Mouse (Mus musculus): ENCODE data around the gene Cfap299. TPM values are rescaled to one million over a fixed set of nuclear protein-coding genes. Genes with fewer than 3 reads are reported as not detected.
"Not testable (repeated sequence)": the region's sequence is repeated elsewhere in the genome, so short reads cannot be mapped to it uniquely, and the experiment has no call there.

The Cfap299 gene
- polyA plus RNA-seq, 1 experiment, result not detected

DNA sequence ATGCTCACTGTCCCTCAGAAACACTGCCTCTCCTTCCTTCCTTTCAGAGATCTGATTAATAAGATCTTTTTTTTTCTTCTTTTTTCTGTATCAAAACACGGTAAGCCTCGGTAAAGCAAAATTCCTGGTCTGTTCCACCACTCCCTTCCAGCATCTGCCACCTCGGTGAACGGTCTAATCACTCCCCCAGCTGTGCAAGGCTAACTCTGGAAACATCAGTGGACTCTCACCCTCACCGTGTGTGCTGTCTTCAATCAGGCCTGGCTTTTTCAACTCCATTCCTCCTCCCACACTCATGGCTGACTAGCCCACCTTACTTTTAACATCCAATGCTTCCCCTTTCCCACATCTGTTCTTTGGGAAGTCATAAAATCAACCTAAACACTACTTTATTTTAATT, 221.2 kb downstream of the Cfap299 start:
- Histone ChIP-seq H3K4me1 (ENCODE audit: control insufficient read depth, insufficient read depth, insufficient read length, low read length) (no peaks in the 10 kb centered on the region), H3K4me3 (ENCODE audit: insufficient read depth, low read depth, low read length) (no peak overlapping the region), H3K27ac (replicated peaks; ENCODE audit: low read depth, low read length) (no peak overlapping the region)

DNA sequence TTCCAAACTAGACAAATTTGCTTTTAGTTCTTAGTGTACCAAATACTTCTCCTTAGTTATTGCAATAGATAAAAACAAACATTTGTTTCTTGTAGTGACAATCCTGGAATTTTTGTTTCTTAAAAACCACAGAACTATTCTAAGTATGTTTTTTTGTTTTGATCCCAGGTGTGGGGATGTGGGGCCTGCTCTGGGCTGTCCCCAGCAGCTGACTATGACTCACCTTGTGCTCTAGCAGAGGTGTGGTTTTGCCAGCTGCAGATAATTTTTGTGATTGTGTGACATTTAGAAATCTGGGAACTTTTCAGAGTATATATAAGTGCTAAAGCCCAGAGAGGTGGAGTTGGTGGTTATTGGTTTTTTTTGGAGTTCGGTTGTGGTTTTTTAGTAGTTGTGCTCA, 221.8 kb downstream of the Cfap299 start:
- no peak overlapping the region for H3K4me3 ChIP-seq (ENCODE audit: insufficient read depth, low read depth, low read length)

DNA sequence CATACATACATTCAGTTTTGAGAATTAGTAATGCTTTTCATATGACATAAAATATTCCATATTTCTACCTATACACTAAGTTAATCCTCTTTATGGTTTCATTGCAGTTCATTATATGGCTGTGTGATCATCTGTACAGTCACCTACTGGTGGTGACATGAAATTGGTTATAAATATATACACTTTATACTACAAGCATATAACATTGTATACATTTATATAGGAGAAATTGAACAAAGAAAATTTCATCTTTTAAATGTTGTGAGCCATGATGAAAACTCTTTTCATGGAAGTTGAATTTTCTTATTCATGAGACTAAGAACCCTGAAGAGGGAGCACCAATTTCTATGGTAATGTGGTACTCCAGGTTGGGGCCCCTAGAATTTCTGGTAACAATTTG, 223.3 kb downstream of the Cfap299 start, which contains the start of gene Gm11111:
TSS of gene Gm11111 (plus strand) at position 301 of the 400 bp plus-strand sequence.
- Histone ChIP-seq H3K4me1 (ENCODE audit: control insufficient read depth, insufficient read depth, insufficient read length, low read length) (no peaks in the 10 kb centered on the region), H3K4me3 (ENCODE audit: insufficient read depth, low read depth, low read length) (no peak within 1 kb of the TSS), H3K27ac (replicated peaks; ENCODE audit: low read depth, low read length) (no peak within 1 kb of the TSS)

More for the DNA sequence above, 221.8 kb downstream of the Cfap299 start:
- H3K27ac ChIP-seq (replicated peaks; ENCODE audit: low read depth, low read length), result no peak overlapping the region
- H3K4me1 ChIP-seq (ENCODE audit: control insufficient read depth, insufficient read depth, insufficient read length, low read length), result no peaks in the 10 kb centered on the region

DNA sequence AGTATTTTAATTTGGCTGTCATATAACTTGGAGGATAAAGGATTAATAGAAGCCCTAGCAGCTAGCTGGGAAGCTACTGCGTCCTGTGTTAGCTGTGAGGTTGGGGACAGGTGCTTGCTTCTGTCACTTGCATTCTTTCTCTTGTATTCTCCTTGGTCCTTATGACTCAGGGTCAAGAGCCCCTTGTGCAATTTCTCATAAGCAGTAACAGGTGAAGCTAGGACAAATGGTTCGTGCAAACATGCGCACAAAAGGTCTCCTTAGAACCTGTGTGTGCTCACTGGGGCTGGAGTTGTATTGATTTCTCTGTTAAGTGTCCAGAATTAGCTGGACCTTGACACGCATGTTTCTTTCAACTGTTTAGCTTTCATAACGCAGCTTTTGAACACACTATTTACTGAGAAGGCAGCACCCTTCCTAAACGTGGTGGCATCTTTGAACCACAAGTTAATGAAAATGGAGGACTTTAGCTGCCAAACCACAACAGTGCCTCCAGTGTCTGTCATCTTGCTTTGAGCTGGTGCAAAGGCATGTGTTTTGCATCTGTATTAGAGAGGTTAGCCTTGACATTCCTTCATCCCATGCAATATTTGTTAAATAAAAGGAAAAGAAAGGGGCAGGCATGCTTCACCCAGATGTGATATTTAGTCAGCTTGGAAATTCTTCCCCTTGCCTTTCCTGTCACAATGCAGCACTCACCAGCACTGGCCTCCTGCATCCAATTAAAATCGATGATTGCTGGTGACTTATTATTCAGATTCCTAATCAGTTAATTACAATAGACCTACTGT, 223.9 kb downstream of the Cfap299 start:
- no peak overlapping the region for H3K4me3 ChIP-seq (ENCODE audit: insufficient read depth, low read depth, low read length)
- no peak overlapping the region for H3K27ac ChIP-seq (replicated peaks; ENCODE audit: low read depth, low read length)
- H3K4me1 ChIP-seq (ENCODE audit: control insufficient read depth, insufficient read depth, insufficient read length, low read length), result no peaks in the 10 kb centered on the region

DNA sequence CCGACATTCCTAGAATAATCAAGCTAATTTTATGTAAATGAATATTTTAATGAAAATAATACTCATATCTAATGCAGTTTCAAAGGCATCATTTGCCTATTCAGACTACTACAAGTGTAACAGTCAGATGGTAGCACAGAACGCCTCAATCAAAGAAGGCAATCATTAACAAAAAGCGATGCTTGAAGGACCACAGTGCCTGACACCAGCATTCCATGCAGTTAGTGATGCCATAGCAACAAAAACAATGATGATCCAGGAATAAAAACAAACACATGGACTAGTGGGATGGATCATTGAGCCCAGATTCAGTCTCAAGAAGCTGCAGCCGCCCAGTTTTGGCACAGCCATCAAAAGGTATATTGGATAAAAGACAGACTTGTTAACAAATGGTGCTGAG, 232.2 kb downstream of the Cfap299 start:
- Histone ChIP-seq H3K4me3 (ENCODE audit: insufficient read depth, low read depth, low read length) (no peak overlapping the region), H3K4me1 (ENCODE audit: control insufficient read depth, insufficient read depth, insufficient read length, low read length) (no peaks in the 10 kb centered on the region), H3K27ac (replicated peaks; ENCODE audit: low read depth, low read length) (no peak overlapping the region)

DNA sequence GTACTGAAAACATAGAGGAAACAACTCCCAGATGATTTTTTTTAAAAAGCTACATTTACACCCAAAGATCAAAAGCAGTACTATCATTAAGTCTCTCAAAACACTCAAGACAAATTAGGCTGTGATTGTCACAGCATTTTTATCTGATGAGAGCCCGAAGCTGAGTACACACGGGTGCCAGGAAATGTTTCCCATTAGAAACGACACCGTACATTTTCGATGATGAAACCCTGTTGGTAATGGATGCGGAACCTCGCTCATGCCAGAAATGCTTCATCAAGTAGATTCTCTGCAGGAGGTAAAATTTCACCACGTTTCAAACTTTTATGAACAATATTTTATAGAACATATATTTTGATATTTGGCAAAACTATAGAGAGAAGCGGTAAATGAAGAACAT, 233.7 kb downstream of the Cfap299 start:
- Histone ChIP-seq H3K4me3 (ENCODE audit: insufficient read depth, low read depth, low read length) (no peak overlapping the region), H3K27ac (replicated peaks; ENCODE audit: low read depth, low read length) (no peak overlapping the region), H3K4me1 (ENCODE audit: control insufficient read depth, insufficient read depth, insufficient read length, low read length) (no peaks in the 10 kb centered on the region)

DNA sequence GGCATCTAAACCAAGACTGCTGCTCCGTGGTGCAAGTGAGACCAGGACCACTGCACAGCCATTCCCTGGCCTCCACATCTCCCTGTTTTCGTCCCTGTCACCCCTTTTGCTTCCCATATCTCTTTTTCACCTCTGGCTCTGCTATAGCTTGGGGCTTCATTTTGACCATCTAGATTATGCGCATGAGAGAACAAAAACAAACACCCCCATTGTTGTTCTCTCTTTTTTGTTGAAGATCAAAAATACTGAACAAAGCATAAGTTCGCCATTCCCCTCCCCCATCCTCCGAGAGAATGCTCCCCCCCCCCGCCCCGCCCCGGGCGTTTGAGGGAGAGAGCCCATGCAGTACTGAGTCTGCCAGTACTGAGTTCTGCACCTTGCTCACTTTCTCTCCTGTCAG, 234.7 kb downstream of the Cfap299 start:
- Histone ChIP-seq H3K4me3 (ENCODE audit: insufficient read depth, low read depth, low read length) (no peak overlapping the region), H3K4me1 (ENCODE audit: control insufficient read depth, insufficient read depth, insufficient read length, low read length) (no peaks in the 10 kb centered on the region), H3K27ac (replicated peaks; ENCODE audit: low read depth, low read length) (no peak overlapping the region)

DNA sequence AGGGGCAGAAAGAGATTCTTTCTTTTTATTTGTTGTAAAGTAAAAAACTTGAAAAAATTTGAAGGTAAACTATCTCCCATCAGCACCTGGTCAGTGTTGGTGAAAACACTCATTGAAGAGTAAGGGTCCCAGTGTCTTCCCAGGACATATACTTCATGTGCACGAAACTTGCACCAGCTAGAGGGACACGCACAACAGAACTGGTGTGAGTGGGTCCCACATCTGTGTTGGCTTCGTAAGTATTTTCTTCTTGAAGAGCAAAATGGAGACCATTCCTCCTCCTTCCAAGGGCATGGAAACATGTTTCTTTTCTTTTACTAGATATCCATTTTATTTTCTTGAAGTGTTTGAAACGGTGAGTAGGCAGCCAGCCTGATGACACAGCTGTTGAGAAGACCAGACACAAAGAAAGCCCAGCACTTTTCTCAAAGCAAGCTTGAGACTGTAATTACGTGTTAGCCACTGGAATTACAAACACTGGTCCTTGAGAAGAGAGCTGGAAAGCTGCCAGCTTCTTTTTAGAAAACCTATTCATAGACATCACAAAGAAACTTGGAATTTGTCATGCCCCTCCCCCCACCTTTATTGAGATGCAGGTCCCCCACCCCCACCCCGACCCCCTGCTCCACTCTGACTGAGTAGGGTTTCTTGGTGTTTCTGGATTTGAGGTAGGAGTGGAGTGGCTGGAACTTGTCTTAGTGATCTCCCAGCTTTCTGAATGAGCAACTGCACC, 237.5 kb downstream of the Cfap299 start:
- no peak overlapping the region for H3K4me3 ChIP-seq (ENCODE audit: insufficient read depth, low read depth, low read length)
- H3K4me1 ChIP-seq (ENCODE audit: control insufficient read depth, insufficient read depth, insufficient read length, low read length), result no peaks in the 10 kb centered on the region
- H3K27ac ChIP-seq (replicated peaks; ENCODE audit: low read depth, low read length), result no peak overlapping the region

DNA sequence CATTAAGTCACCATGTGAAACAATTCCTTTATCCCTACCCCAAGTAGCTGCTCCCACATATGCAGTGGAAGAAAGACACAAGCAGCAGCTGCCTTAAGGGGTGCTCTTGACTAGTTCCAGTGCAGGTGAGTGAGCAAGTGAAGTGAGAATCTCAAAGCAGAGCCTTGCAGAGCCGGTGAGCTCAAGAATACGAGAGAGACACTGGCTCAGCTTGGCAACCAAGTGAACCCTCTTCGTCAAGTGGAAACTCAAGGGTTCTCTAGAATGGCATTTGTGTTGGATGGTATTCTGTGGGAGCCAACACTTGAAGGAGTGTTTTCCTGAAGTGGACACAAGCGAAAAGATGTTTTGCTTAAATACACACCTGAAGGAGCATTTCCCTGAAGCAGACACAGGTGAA, 239.4 kb downstream of the Cfap299 start:
- Histone ChIP-seq H3K4me1 (ENCODE audit: control insufficient read depth, insufficient read depth, insufficient read length, low read length) (no peaks in the 10 kb centered on the region), H3K4me3 (ENCODE audit: insufficient read depth, low read depth, low read length) (no peak overlapping the region), H3K27ac (replicated peaks; ENCODE audit: low read depth, low read length) (no peak overlapping the region)

DNA sequence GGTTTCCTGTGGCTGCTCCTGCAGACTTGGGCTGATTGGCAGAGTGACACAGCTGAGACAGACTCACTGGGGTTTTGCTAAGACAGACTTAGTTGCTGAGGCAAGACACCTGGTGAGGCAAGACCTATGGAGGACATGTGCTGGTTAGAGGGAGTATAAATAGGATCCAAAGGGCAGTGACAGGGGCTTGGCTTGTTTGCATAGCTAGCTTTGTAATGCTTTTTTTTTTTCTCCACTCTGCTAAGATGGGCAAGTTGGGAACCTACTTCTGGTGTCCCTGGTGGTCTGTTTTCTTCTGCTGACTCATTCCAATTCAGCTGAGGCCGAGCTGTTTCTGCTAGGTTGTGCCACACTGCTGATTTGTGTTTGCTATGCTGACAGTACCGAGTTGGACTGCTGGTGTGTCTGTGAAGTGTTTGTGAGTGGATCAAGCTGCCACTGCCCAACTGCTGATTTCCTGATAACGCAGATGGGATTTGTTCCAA, 240.0 kb downstream of the Cfap299 start:
- Histone ChIP-seq H3K4me1 (ENCODE audit: control insufficient read depth, insufficient read depth, insufficient read length, low read length) (no peaks in the 10 kb centered on the region), H3K4me3 (ENCODE audit: insufficient read depth, low read depth, low read length) (no peak overlapping the region), H3K27ac (replicated peaks; ENCODE audit: low read depth, low read length) (no peak overlapping the region)

DNA sequence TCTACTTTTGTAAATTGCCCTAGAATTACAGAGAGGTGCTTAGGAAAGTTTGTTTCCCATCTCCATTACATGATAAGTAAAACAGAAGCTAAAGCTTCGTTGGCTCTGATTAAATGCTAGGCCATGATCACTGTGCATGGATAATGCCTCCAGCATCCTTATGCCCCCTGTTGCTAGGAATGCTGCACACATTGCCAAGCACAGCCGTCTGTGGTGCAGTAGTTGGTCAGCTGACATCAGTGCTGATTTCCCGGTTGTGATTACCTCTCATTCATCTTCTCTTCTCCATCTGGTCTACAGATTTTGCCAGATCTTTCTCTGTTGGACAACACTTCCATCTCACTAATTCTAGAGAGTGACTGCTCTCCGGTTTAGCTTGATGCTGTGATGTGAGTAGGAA, 243.3 kb downstream of the Cfap299 start:
- Histone ChIP-seq H3K4me1 (ENCODE audit: control insufficient read depth, insufficient read depth, insufficient read length, low read length) (no peaks in the 10 kb centered on the region), H3K27ac (replicated peaks; ENCODE audit: low read depth, low read length) (no peak overlapping the region), H3K4me3 (ENCODE audit: insufficient read depth, low read depth, low read length) (no peak overlapping the region)

DNA sequence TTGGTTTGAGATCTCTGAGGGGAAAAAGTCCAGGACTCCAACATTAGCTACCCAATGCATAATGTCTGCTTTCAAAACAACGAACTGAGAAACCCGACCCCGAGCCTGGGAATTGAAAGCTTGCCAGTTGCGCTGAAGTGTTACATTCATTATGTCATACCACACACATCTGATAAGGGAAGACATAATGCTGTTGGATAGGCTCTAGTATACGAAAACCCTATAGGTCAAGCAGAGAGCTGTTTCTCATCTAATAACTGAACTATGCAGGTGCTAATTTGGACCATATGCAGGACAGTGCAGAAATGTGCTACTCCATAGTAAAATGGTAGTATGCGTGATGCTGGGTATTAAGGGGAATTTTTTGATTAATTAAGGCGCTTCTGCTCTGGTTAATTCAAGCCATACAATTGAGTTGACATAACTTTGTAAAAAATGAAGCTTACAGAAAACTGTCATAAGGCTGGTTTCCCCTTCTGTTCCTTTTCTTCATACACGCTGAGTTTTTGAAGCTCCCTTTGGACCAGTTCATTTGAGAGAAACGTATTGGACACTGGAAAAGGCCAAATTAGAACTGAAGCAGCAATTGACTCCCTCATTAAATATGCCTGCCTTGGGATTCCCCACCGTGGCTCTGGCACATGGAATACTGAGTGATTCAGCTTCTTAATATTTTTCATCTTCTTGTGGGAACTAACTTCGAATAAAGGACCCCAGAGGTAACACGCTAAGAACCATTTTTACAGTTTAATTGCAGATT, 245.8 kb downstream of the Cfap299 start:
- Histone ChIP-seq H3K27ac (replicated peaks; ENCODE audit: low read depth, low read length) (no peak overlapping the region), H3K4me1 (ENCODE audit: control insufficient read depth, insufficient read depth, insufficient read length, low read length) (no peaks in the 10 kb centered on the region), H3K4me3 (ENCODE audit: insufficient read depth, low read depth, low read length) (no peak overlapping the region)

DNA sequence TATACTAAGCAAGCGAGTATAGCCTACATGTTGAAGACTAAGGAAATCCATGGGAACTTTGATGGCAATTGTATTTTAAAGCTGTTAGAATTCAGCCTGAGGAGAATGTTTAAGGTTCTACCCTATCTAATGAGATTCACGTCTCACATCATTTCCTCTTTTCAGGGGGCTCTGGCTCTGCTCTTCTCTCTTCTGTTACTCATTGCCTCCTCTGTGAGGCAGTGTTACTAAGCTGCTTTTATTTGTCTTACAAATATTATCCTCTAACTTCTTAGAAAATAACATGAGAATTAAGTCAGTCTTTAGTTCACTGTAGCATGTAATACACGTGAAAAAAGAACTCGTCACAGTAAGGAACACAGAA, 246.3 kb downstream of the Cfap299 start:
- no peaks in the 10 kb centered on the region for H3K4me1 ChIP-seq (ENCODE audit: control insufficient read depth, insufficient read depth, insufficient read length, low read length)
- no peak overlapping the region for H3K27ac ChIP-seq (replicated peaks; ENCODE audit: low read depth, low read length)

DNA sequence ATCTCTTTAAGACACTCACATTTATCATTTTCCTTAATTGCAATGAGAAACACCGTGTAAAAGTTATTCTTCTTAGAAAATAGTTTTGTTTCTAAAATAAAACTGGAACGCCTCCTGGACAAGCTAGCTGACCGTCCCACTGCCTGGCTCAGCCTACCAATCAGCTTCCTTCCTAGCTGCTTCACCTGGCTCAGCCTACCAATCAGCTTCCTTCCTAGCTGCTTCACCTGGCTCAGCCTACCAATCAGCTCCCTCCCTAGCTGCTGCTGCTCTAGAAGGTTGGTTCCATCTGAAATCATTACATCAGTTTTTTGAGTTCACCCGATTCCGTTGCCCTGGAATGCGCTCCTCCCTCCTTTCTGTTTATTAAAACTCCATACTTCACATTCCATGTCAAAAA, 247.4 kb downstream of the Cfap299 start:
- not testable (repeated sequence) for H3K4me1 ChIP-seq (ENCODE audit: control insufficient read depth, insufficient read depth, insufficient read length, low read length); H3K4me3 ChIP-seq (ENCODE audit: insufficient read depth, low read depth, low read length); H3K27ac ChIP-seq (replicated peaks; ENCODE audit: low read depth, low read length)

More for the DNA sequence above, 246.3 kb downstream of the Cfap299 start:
- no peak overlapping the region for H3K4me3 ChIP-seq (ENCODE audit: insufficient read depth, low read depth, low read length)

DNA sequence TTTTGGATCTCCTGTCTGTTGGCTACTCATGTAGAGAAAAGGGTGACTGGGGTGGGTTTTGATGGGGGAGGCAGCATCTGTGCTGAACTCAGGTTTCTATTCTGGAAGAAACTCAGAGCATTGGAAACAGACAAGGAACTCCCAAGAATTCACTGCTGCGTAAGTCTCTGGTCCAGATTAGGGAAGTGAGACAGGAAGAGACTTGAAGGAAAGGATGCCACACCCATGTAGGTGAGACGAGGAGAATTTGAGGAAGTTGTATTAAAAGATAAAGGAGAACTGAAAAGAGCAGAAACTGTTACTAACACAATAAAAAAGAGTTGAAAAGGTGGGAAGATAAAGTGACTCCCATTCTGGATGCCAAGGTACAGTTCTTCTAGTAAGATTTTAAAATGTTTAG, 249.3 kb downstream of the Cfap299 start:
- Histone ChIP-seq H3K4me3 (ENCODE audit: insufficient read depth, low read depth, low read length) (no peak overlapping the region), H3K4me1 (ENCODE audit: control insufficient read depth, insufficient read depth, insufficient read length, low read length) (no peaks in the 10 kb centered on the region), H3K27ac (replicated peaks; ENCODE audit: low read depth, low read length) (no peak overlapping the region)
